Mouse (Mus musculus): ENCODE results near the gene Rpl36a. TPM values are rescaled to one million over a fixed set of nuclear protein-coding genes. Genes with fewer than 3 reads are reported as not detected.

Gene Rpl36a
- polyA plus RNA-seq, 1 experiment from 2014 or later = 300 TPM

DNA sequence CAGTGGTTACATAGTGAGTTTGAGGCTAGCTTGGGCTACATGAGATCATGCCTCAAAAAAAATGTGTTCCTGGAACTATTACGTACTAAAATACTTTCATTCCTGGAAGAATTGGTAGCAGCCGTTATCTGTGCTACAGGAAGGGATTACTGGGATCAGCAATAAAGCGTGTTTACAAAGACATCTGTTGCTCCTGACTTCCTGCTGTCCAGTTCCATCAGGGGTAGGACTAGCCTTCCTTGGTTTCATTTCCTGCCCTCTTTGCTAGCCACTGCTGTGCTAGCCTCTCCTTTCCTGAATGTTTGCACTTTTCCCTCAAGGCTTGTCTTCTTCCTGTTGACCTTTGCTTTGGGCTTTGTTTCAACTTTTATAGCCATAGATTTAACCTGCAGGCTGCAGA is 50.4 kb downstream of the Rpl36a start:
- no peak for ATAC-seq (ENCODE audit: insufficient read depth, low FRiP score, low TSS enrichment)
- Histone ChIP-seq H3K27ac (ENCODE audit: low read depth, low read length) (no peak overlapping the region), H3K9me3 (ENCODE audit: control insufficient read depth, low read length) (no peaks in the 10 kb centered on the region), H3K36me3 (ENCODE audit: control insufficient read depth, insufficient read depth, low read length) (no peaks in the 10 kb centered on the region), H3K27me3 (ENCODE audit: control insufficient read depth, insufficient read depth, low read length) (no peaks in the 10 kb centered on the region), H3K4me1 (ENCODE audit: control insufficient read depth, insufficient read depth, low read length) (no peaks in the 10 kb centered on the region), H3K9ac (ENCODE audit: low read length) (no peak overlapping the region), H3K4me2 (ENCODE audit: low read depth) (no peak overlapping the region), H3K4me3 (ENCODE audit: low read depth, low read length) (no peak overlapping the region)
- WGBS = 76% methylated on average over 3 of the region's 3 CpGs
- DNase-seq (ENCODE audit: low spot score) = no peak

Other genes with a start within 250 kb of the Rpl36a start
- gene Drp2, start 181.1 kb upstream of the Rpl36a start, polyA plus RNA-seq (2014; fragmentation: Nextera tagmentation; extraction: Ambion mirVana) = 7.3 and 7.6 TPM in 2 replicates
- gene Taf7l, start 109.2 kb upstream of the Rpl36a start, polyA plus RNA-seq (2014; fragmentation: Nextera tagmentation; extraction: Ambion mirVana) = not detected in 2 replicates
- gene Timm8a1, start 43.8 kb upstream of the Rpl36a start, polyA plus RNA-seq (2014; fragmentation: Nextera tagmentation; extraction: Ambion mirVana) = 66.5 and 67.0 TPM in 2 replicates
- 0.88 and 1.9 TPM in 2 replicates for gene Btk, start 2.1 kb upstream of the Rpl36a start, polyA plus RNA-seq (2014; fragmentation: Nextera tagmentation; extraction: Ambion mirVana)
- gene Gla, start 15.5 kb downstream of the Rpl36a start, polyA plus RNA-seq (2014; fragmentation: Nextera tagmentation; extraction: Ambion mirVana) = 2.6 and 3.5 TPM in 2 replicates
- gene Hnrnph2, start 15.5 kb downstream of the Rpl36a start, polyA plus RNA-seq (2014; fragmentation: Nextera tagmentation; extraction: Ambion mirVana) = 163 and 179 TPM in 2 replicates
- 6.4 and 6.6 TPM in 2 replicates for gene Armcx4, start 100.9 kb downstream of the Rpl36a start, polyA plus RNA-seq (2014; fragmentation: Nextera tagmentation; extraction: Ambion mirVana)
- gene Armcx1, start 132.3 kb downstream of the Rpl36a start, polyA plus RNA-seq (2014; fragmentation: Nextera tagmentation; extraction: Ambion mirVana) = 54.5 and 54.6 TPM in 2 replicates
- 16.8 and 21.2 TPM in 2 replicates for gene Armcx6, start 165.8 kb downstream of the Rpl36a start, polyA plus RNA-seq (2014; fragmentation: Nextera tagmentation; extraction: Ambion mirVana)
- gene Armcx3, start 170.9 kb downstream of the Rpl36a start, polyA plus RNA-seq (2014; fragmentation: Nextera tagmentation; extraction: Ambion mirVana) = 70.5 and 74.5 TPM in 2 replicates
- 86.8 and 92.0 TPM in 2 replicates for gene Armcx2, start 223.6 kb downstream of the Rpl36a start, polyA plus RNA-seq (2014; fragmentation: Nextera tagmentation; extraction: Ambion mirVana)

Data from neural tube, embryonic 11.5 days (tissue).